Mouse (Mus musculus): ENCODE results near the gene Frmd4b. TPM values are rescaled to one million over a fixed set of nuclear protein-coding genes. Genes with fewer than 3 reads are reported as not detected.

The Frmd4b gene
- polyA plus RNA-seq, 1 experiment from 2014 or later: 14.0 TPM

- H3K4me2 ChIP-seq (ENCODE audit: low read length): peak overlapping the region; percentile 24; the same call in 1 of the 2 replicates
- no peak for ATAC-seq (replicated peaks; ENCODE audit: low FRiP score, low read depth)
- 26% methylated on average over 17 of the region's 17 CpGs for WGBS
- H3K4me3 ChIP-seq (replicated peaks; ENCODE audit: low read depth, low read length): no peak overlapping the region
- no peaks in the 10 kb centered on the region for H3K9me3 ChIP-seq (replicated peaks; ENCODE audit: low read length)
- no peaks in the 10 kb centered on the region for H3K27me3 ChIP-seq (ENCODE audit: insufficient read depth, low read length)
- no peak for TF ChIP-seq CTCF (IDR thresholded peaks at IDR 0.05; ENCODE audit: low read depth)
- H3K27ac ChIP-seq: 0 out of 2 replicates have a peak overlapping the region, but pooled peaks have one; percentile 40
- DNase-seq (ENCODE audit: low spot score): peak; percentile 68
- no peaks in the 10 kb centered on the region for H3K36me3 ChIP-seq (ENCODE audit: insufficient read depth, low read length)
- no peak overlapping the region for H3K9ac ChIP-seq (ENCODE audit: low read depth, low read length)
- H3K4me1 ChIP-seq (replicated peaks; ENCODE audit: insufficient read depth, low read length): peaks cover 9% of the 10 kb centered on the region; the same call in 1 of the 2 replicates
These were observed 221.6 kb downstream of the Frmd4b start for GRCm38 (mm10) chr6:97395477-97396350.

GRCm38 (mm10) chr6:97394473-97395075 lies 222.8 kb downstream of the Frmd4b start:
- H3K4me3 ChIP-seq (replicated peaks; ENCODE audit: low read depth, low read length): no peak overlapping the region
- no peak for TF ChIP-seq CTCF (IDR thresholded peaks at IDR 0.05; ENCODE audit: low read depth)
- no peaks in the 10 kb centered on the region for H3K36me3 ChIP-seq (ENCODE audit: insufficient read depth, low read length)
- H3K27ac ChIP-seq: no peak overlapping the region
- WGBS: 44% methylated on average over 12 of the region's 12 CpGs
- no peaks in the 10 kb centered on the region for H3K9me3 ChIP-seq (replicated peaks; ENCODE audit: low read length)
- H3K4me1 ChIP-seq (replicated peaks; ENCODE audit: insufficient read depth, low read length): peaks cover 9% of the 10 kb centered on the region; the same call in 1 of the 2 replicates
- no peak overlapping the region for H3K4me2 ChIP-seq (ENCODE audit: low read length)
- H3K9ac ChIP-seq (ENCODE audit: low read depth, low read length): no peak overlapping the region
- no peak for DNase-seq (ENCODE audit: low spot score)
- H3K27me3 ChIP-seq (ENCODE audit: insufficient read depth, low read length): no peaks in the 10 kb centered on the region
- no peak for ATAC-seq (replicated peaks; ENCODE audit: low FRiP score, low read depth)

- 94% methylated on average over 3 of the region's 3 CpGs for WGBS
These were observed 224.4 kb downstream of the Frmd4b start for GRCm38 (mm10) chr6:97392912-97393311.

DNA sequence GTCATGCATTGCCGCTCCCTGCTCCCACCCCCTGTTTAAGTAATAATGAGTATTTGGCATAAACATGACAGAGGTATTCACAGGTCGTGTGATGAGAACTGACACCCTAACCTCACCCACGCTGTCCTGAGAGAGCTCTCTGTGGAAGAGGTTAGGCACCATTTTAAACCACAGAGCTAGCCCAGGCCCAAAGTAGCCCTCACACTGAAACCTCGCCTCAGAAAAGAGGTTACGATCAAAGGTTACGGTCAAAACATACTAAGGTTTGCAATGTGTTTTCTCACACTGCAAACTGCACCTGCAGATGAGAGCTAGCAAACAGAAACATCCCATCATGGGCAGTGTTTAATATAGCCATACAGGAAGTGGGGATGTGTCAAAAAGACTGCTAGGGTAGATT lies 230.0 kb downstream of the Frmd4b start:
- no peak overlapping the region for H3K4me2 ChIP-seq (ENCODE audit: low read length)
- H3K27me3 ChIP-seq (ENCODE audit: insufficient read depth, low read length): no peaks in the 10 kb centered on the region
- no peak for ATAC-seq (replicated peaks; ENCODE audit: low FRiP score, low read depth)
- H3K27ac ChIP-seq: no peak overlapping the region
- no peak overlapping the region for H3K9ac ChIP-seq (ENCODE audit: low read depth, low read length)
- H3K4me3 ChIP-seq (replicated peaks; ENCODE audit: low read depth, low read length): no peak overlapping the region
- H3K4me1 ChIP-seq (replicated peaks; ENCODE audit: insufficient read depth, low read length): no peaks in the 10 kb centered on the region
- no peaks in the 10 kb centered on the region for H3K36me3 ChIP-seq (ENCODE audit: insufficient read depth, low read length)
- no peaks in the 10 kb centered on the region for H3K9me3 ChIP-seq (replicated peaks; ENCODE audit: low read length)
- TF ChIP-seq CTCF (IDR thresholded peaks at IDR 0.05; ENCODE audit: low read depth): no peak
- no peak for DNase-seq (ENCODE audit: low spot score)
- 74% methylated on average over 6 of the region's 6 CpGs for WGBS

More at GRCm38 (mm10) chr6:97392912-97393311, 224.4 kb downstream of the Frmd4b start:
- H3K9ac ChIP-seq (ENCODE audit: low read depth, low read length): no peak overlapping the region
- H3K9me3 ChIP-seq (replicated peaks; ENCODE audit: low read length): no peaks in the 10 kb centered on the region
- TF ChIP-seq CTCF (IDR thresholded peaks at IDR 0.05; ENCODE audit: low read depth): no peak
- no peaks in the 10 kb centered on the region for H3K36me3 ChIP-seq (ENCODE audit: insufficient read depth, low read length)
- no peaks in the 10 kb centered on the region for H3K27me3 ChIP-seq (ENCODE audit: insufficient read depth, low read length)
- H3K4me2 ChIP-seq (ENCODE audit: low read length): no peak overlapping the region
- H3K4me1 ChIP-seq (replicated peaks; ENCODE audit: insufficient read depth, low read length): peaks cover 9% of the 10 kb centered on the region; the same call in 1 of the 2 replicates
- ATAC-seq (replicated peaks; ENCODE audit: low FRiP score, low read depth) (no peak), DNase-seq (ENCODE audit: low spot score) (no peak)
- H3K4me3 ChIP-seq (replicated peaks; ENCODE audit: low read depth, low read length): no peak overlapping the region
- no peak overlapping the region for H3K27ac ChIP-seq

GRCm38 (mm10) chr6:97384918-97385317 lies 232.4 kb downstream of the Frmd4b start:
- no peak for TF ChIP-seq CTCF (IDR thresholded peaks at IDR 0.05; ENCODE audit: low read depth)
- DNase-seq (ENCODE audit: low spot score): no peak

DNA sequence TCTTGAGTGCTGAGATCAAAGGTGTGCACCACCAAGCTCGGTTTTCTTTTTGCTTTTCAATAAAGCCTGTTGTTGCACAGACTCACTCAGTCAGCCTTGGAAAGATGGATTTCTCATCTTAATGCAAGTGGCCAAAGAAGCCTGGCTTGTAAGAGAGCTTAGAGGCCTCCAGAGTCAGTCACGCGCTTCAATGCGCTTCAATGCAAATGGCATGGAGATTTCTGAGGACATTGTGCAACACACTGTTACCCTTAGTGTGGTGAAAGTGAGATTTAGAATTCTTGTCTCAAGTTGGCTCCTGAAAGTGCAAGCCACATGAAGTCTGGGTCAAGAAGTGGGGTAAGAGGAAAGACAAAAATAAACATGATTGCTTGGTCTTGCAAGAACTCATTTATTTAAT lies 236.1 kb downstream of the Frmd4b start:
- no peak overlapping the region for H3K4me3 ChIP-seq (replicated peaks; ENCODE audit: low read depth, low read length)
- ATAC-seq (replicated peaks; ENCODE audit: low FRiP score, low read depth) (no peak), DNase-seq (ENCODE audit: low spot score) (no peak)
- 79% methylated on average over 4 of the region's 4 CpGs for WGBS
- no peak for TF ChIP-seq CTCF (IDR thresholded peaks at IDR 0.05; ENCODE audit: low read depth)
- H3K4me1 ChIP-seq (replicated peaks; ENCODE audit: insufficient read depth, low read length): no peaks in the 10 kb centered on the region
- no peak overlapping the region for H3K4me2 ChIP-seq (ENCODE audit: low read length)
- H3K27me3 ChIP-seq (ENCODE audit: insufficient read depth, low read length): no peaks in the 10 kb centered on the region
- H3K36me3 ChIP-seq (ENCODE audit: insufficient read depth, low read length): no peaks in the 10 kb centered on the region
- no peak overlapping the region for H3K27ac ChIP-seq
- H3K9me3 ChIP-seq (replicated peaks; ENCODE audit: low read length): no peaks in the 10 kb centered on the region
- H3K9ac ChIP-seq (ENCODE audit: low read depth, low read length): no peak overlapping the region

More at GRCm38 (mm10) chr6:97384918-97385317, 232.4 kb downstream of the Frmd4b start:
- WGBS: 80% methylated on average over 5 of the region's 5 CpGs
- Histone ChIP-seq H3K4me2 (ENCODE audit: low read length) (no peak overlapping the region), H3K27me3 (ENCODE audit: insufficient read depth, low read length) (no peaks in the 10 kb centered on the region), H3K4me3 (replicated peaks; ENCODE audit: low read depth, low read length) (no peak overlapping the region), H3K9me3 (replicated peaks; ENCODE audit: low read length) (no peaks in the 10 kb centered on the region), H3K9ac (ENCODE audit: low read depth, low read length) (no peak overlapping the region), H3K36me3 (ENCODE audit: insufficient read depth, low read length) (no peaks in the 10 kb centered on the region), H3K4me1 (replicated peaks; ENCODE audit: insufficient read depth, low read length) (no peaks in the 10 kb centered on the region), H3K27ac (no peak overlapping the region)
- ATAC-seq (replicated peaks; ENCODE audit: low FRiP score, low read depth): 0 out of 2 replicates have a peak, but pooled peaks have one; percentile 46
